Mouse (Mus musculus): ENCODE measurements around the gene Hist1h1t.
"Not testable (repeated sequence)": the region's sequence is repeated elsewhere in the genome, so short reads cannot be mapped to it uniquely, and the experiment has no call there.

Gene Hist1h1t

DNA sequence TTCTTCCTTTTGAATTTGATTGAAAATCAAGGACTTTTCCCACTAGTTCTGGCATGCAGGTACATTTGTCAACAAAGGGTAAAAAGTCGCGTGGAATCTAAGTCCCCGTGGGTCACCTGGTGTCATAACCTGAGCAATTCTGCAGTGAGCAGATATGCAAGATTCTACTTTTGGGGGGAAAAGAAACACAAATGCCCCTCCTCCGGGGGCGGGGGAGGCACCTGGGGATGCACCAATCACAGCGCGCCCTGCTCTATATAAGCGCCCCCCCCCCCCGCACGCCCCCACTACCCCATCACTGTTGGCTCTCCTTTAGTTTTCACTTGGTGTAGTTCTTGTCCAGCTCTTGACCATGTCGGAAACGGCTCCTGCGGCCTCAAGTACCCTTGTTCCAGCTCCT is at the start of gene Hist1h1t:
TSS of gene Hist1h1t (plus strand) at position 301 of the 400 bp plus-strand sequence.
- DNase-seq = no peak

DNA sequence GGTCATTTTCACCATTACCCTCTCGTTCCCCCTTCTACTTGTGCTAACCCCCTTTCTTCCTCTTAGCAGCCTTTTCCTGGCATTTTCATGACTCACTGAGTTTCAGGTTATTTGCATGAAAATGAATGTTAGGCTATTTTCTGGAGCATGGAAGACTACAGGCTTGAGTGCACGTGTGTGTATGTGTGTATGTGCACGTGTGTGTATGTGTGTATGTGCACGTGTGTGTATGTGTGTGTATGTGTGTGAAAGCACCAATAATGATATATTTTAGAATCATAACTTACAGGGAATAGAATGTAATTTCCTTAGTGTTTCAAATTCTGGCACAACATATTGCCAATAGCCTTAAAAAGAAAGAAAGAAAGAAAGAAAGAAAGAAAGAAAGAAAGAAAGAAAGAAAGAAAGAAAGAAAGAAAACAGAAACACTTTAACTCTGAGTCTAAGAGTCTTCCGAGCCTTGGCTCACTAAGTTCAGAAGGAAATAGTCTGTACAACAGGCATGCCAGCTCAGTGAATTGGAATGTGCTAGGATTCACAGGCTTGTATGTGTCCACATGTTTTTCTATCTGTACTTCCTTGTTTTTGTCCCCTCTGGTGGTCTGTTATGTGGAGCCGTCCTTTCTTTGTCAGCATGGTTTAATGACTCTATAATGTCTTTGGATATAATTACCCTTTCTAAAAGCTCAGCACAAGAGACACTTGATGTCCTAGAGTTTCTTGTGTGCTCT is 35.8 kb upstream of the Hist1h1t start:
- no peak for DNase-seq

DNA sequence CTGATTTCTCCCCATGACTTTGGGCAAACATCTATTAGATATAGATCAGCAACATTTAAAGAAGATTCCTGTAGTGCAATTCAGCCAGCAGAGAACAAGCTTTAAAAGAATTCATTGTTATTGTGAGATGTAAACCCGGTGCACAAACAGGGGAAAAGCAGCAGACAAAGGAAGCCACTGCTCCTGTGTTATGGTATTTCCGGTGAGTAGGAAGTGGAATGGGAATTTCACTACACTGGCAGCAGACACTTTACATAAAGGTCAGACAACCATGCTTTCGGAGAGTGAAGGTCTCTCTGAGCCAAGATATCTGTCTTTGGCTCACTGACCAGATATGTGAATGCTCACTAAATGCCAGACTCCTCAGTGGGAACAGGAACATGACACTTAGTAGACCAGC is 33.1 kb upstream of the Hist1h1t start:
- peak; percentile 5 for DNase-seq

DNA sequence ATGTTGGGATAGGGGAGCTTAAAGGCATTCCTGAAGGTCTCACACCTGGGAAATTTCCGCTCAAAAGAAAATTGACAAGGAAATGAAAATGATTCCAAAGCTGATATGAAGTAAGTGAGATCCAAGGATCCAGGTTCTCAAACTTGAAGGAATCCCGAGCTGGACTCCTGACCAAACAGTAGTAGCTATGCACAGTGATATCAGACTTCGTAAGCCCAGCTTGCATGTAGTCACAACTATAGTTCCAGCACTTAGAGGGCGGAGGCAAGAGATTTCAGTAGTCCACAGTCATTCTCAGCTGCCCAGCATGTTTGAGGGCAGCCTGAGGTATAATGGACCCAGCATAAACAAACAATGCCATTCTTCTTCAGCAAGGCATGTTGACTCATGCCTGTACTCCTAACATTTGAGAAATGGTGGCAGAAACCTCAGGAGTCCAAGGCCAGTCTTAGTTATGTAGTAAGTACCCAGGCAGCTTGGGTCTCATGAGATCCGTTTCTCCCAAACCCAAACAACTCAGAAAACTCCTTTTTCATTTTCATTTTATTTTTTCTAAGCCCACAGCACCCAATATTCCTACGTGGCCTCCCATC is 13.5 kb upstream of the Hist1h1t start:
- DNase-seq = no peak

DNA sequence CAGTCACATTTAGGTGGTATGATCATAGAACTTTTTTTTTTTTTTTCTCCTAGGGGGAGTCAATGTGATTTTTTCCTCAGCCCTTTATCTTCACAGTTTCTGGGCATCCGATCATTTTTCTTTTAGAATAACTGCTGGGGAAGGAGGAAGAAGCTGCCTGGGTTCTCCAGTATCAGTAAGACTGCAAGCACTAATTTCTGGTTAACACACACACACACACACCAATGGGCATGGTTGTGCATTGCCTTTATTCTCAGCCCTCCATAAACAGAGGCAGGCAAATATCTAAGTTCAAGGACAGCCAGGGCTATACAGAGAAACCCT is 13.0 kb upstream of the Hist1h1t start:
- DNase-seq = no peak

DNA sequence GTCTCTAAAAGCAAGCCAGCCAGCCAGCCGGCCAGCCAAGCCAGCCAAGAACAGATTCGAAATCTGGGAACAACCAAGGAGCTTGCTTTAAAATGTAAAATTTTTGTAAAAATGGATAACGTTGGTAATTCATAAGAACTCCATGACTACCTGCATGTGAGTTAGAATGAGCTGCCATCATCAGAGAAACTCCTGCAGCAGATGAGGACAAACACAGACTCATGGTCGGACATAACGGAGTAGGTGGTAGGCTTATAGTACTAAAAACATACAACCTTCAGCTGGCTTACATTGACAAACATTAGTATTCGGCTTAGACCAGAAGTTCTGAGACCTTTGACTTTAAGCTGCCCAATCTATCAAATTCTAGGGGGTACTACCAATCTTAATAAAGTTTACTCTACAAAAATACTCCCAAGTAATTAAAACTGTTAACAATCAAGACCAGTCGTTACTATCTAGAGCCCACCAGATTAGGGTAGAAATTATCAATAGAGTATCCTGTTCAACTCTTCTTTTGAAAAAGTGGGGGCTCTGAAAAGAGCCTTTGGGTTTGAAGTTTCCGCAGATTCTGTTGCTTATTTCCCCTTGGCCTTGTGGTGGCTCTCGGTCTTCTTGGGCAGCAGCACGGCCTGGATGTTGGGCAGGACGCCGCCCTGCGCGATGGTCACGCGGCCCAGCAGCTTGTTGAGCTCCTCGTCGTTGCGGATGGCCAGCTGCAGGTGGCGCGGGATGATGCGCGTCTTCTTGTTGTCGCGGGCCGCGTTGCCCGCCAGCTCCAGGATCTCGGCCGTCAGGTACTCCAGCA is 12.5 kb upstream of the Hist1h1t start:
- DNase-seq = not testable (repeated sequence)

DNA sequence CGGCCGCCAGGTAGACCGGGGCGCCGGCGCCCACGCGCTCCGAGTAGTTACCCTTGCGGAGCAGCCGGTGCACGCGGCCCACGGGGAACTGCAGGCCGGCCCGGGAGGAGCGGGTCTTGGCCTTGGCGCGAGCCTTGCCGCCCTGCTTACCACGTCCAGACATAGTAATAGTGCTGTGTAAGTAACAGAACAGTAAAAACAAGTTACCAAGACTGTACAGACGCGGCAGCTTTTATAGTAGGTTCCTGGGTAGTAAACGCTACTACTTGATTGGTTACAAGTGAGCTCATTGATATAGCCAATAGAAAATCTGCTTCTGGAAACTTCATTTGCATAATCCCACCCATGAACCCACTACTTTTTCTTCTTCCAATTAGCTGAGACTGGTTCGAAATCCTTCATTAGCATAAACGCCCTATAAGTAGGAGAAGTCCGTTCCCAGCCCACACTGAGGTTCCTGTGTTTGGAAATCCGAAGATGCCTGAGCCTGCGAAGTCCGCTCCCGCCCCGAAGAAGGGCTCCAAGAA is 11.8 kb upstream of the Hist1h1t start, which contains the start of the genes Hist1h2ac and Hist1h2bc:
TSS of gene Hist1h2ac (minus strand) at position 194 of the 527 bp plus-strand sequence.
TSS of gene Hist1h2bc (plus strand) at position 445 of the 527 bp plus-strand sequence.
- peak; percentile 91 for DNase-seq

DNA sequence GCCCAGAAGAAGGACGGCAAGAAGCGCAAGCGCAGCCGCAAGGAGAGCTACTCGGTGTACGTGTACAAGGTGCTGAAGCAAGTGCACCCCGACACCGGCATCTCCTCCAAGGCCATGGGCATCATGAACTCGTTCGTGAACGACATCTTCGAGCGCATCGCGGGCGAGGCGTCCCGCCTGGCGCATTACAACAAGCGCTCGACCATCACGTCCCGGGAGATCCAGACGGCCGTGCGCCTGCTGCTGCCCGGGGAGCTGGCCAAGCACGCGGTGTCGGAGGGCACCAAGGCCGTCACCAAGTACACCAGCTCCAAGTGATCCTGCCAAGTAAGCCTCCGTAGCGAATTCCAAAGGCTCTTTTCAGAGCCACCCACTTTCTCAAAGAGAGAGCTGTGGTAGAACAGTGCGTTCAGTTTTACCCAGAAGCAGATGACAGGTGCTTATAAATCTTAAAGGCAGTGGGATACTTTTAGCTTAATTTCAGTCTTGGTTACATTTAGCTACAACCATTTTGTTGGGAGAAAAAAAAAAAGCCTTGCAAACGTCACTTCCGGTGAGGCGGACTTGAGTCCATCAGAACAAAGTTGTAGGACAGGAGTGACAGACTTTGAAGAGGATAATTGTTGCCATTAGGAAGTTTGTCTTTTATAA is 11.2 kb upstream of the Hist1h1t start:
- DNase-seq = peak; percentile 85

DNA sequence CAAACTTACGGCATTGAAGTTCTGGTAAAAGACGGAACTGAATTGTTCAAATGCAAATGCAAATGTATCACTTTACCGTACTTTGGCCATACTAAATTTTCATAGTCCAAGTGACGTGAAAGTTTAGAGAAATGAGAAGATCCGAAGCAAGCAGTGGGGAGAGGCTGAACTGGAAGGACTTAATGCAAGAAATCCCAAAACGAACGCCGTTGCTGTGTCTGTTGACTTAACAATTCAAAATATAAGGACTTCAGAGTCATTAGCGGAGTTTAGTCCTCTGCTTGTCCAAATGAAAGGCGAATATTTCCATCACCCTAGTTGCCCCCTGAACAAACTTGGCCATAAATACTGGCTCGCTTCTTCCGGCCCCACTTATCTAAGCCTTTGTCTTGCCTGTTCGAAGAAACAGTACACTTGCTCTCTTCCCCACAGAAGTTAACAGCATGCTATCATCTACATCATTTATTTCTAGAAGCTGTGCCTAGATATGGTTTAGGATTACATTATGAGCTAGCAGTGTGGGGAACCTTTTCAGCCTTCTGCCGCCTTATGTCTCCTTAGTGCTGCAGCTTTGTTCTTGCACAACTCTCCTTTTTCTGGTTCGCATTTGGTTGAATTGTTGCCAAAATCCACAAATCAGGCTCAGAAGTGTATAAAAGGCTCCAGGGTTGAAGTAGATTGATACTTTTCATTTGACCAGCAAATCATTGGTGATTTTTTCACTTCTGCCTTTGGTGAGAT is 10.3 kb upstream of the Hist1h1t start:
- peak; percentile 39 for DNase-seq

DNA sequence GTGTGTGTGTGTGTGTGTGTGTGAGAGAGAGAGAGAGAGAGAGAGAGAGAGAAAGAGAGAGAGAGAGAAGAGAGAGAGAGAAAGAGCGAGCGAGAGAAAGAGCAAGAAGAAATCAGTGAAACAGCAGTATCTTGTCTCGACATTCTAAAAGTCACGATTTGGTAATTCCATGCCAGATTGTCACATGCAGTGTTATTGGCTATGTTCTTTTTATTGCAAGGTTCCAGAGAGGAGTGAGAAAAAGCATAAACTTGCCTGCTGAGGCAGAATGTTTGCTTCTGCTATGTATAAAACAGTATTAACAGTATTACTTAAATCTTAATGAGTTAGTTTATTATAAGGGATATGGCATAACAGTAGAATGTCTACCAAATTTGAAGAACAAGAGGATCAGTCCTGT is 9.6 kb upstream of the Hist1h1t start:
- DNase-seq = no peak

DNA sequence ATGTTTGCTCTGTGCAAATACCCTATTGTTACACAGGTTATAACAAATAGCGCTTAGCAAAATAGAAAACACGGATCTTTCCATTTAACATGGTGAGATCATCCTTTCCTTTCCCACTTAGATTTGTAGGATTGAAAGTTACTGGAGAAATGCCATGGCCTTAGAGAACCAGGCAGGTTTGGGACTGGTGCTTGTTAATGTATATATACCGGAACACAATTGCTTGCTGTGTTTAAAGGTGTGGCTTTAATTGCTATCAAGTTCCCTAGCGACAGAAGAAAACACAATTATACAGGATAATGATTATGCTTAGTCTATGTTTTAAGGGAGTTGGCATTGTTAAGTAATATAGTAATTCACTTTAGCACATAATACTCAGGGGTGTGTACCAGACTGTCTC is 8.4 kb upstream of the Hist1h1t start:
- no peak for DNase-seq

DNA sequence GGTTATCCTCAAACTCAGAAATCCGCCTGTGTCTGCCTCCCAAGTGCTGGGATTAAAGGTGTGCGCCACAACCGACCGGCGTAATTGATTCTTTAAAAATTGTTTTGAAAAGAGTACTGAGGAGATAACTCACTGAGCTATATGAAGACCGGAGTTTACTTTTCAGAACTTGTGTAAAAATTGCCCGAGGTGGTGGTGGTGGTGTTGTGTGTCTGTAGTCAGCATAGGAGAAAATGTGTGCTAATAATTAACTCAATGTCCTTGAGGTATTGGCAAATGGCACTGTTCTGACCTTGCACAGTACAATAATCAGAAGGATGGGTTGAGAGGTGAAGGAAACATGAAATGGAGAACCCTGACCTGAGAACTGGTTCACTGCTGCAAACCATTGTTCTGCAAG is 7.7 kb upstream of the Hist1h1t start:
- no peak for DNase-seq

DNA sequence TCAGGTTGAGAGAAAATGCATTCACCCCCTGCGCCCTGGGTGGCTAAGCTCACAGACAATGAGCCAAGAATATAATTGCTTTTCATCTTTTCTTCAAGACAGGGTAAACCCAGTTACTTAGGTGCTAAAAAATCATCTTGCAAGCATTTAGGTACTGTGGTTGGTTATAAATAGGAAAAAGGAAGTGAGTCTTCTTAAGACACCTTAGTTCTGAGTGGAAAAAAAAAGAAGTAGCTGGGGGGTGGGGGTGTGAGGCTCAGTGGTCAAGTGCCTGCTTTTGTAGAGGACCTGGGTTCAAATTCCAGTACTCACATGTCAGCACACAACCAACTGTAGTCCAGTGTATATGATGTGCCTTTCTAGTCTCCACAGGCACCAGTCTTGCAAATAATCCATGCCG is 6.7 kb upstream of the Hist1h1t start:
- no peak for DNase-seq

DNA sequence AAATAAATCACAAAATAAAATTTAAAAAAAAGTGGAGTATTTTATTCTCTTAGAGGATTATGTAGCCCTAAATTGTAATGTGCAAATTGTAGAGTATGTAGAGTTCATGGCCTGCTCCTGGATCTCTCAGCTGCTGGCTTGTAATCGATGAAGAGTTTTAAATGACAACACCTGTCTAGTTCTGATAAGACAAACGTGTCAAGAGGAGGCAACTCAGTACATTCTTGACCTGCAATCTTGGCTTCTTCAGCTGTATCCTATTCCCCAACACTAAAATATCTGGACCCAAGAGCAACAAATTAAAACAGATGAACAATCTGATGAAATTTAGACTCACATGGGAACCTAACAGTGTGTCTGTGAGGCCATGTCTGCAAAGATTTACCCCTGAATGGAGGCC is 6.2 kb upstream of the Hist1h1t start:
- DNase-seq = no peak

DNA sequence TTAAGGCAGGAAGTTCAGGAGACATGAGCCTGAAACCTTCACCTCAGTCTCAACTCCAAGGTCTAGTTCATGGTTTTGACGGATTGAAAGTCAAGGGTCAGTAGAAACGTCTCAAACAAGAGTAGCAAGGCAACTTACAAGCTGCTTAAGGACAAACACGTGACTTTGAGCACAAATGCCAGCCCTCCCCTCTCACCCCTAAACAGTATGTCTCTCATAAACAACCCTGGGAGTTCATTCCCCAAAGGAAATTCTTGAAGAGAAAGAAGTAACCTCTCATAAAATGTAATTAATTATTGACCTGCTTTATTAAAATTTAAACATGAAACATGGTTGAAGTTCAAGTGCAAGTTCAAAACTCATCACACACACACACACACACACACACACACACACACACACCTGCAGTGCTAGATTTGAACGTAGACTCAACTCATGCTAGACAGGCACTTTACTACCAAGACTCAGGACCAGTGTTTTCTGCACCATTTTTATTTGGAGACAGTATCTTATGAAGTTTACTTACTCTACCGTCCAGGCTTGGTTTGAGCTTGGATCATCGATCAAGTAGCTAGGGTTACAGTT is 1.7 kb upstream of the Hist1h1t start:
- DNase-seq = no peak

DNA sequence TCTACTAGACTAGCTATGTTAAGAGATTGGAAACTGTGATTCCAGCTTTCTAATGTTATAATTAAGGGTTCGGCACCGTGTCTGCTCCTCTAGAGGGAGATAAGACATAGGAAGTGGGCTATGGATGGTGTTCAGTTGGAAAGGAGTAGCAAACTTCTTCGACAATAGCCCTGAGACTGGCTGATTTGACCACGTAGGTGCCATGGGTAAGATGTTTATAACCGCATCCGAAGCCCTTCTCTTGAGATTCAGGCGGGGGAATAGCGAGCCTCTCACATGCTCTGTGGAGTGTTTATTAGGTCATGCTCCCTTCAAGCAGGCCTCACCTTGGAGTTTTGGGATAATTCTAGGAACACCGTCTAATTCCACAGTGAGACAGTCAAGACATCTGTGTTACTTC is 658 bp upstream of the Hist1h1t start:
- no peak for DNase-seq

DNA sequence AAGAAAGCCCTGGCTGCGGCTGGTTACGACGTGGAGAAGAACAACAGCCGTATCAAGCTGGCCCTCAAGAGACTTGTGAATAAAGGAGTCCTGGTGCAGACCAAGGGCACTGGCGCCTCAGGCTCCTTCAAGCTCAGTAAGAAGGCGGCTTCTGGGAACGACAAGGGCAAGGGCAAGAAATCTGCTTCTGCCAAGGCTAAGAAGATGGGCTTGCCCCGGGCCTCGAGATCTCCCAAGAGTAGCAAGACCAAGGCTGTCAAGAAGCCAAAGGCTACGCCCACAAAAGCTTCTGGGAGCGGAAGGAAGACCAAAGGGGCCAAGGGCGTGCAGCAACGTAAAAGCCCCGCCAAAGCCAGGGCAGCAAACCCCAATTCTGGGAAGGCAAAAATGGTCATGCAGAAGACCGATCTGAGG is 454 bp downstream of the Hist1h1t start:
- DNase-seq = peak; percentile 49

DNA sequence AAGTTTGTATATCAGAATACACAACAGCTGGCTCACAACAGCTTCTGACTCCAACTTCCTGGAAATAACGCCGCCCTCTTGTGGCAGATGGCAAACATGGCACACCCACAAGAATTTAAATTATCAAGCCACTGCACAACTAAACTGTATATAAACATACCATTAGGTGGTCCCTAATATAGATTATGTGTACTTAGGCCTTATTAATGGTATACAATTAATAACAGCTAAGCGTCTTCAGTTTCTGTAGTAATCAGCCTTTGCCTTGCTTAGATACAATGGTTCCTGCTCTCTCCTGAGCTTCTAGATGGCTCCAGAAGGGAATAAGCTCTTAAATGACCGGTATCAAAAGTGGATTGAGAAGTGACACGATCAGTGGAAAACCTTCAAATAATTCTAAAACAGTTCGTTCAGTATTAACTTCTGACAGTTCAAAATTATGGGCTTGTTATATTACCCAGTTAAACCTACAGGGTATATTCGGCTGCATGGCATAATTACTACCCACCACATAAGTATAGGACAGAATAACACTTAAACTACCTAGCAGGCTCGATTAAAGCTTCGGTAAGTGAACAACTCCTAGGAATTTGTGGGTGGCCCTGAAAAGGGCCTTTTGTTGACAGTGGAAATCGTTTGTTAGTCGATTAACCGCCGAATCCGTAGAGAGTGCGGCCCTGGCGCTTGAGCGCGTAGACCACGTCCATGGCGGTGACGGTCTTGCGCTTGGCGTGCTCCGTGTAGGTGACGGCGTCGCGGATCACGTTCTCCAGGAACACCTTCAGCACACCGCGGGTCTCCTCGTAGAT is 2.1 kb downstream of the Hist1h1t start:
- DNase-seq = peak; percentile 83

DNA sequence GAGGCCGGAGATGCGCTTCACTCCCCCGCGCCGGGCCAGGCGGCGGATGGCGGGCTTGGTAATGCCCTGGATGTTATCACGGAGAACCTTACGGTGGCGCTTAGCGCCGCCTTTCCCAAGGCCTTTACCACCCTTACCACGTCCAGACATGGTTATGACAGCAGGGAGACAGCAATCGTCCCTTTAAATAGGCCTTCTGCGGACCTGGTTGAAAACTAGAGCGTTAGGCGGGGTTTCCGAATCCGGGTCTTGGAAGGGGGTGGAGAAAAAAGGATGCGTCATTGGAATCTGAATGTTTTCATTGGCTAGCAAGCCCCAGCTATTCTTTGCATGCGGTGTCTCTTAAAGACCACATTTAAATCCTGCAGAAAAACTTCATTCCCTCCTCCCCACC is 2.7 kb downstream of the Hist1h1t start, which contains the start of gene Hist1h4c:
TSS of gene Hist1h4c (minus strand) at position 155 of the 394 bp plus-strand sequence.
- peak; percentile 99 for DNase-seq

DNA sequence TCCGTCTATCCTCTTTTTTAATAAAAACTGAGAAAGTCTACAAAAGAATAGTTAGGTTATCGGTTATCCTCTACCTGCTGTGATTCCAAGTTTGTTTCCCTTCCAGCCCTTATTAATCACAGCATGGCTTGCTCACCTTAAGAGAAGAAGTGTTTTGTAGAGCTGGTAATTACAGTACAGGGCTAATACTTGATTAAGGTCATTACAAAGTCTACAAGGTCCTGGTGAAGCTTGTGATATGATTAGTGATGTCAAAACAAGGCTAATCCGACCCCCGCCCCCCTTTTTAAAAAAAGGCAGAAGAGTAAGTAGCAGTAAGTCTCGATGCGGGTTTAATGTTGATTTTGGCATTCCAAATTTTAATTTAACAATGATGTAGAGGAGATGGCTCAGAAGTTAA is 3.4 kb downstream of the Hist1h1t start:
- DNase-seq = no peak

DNA sequence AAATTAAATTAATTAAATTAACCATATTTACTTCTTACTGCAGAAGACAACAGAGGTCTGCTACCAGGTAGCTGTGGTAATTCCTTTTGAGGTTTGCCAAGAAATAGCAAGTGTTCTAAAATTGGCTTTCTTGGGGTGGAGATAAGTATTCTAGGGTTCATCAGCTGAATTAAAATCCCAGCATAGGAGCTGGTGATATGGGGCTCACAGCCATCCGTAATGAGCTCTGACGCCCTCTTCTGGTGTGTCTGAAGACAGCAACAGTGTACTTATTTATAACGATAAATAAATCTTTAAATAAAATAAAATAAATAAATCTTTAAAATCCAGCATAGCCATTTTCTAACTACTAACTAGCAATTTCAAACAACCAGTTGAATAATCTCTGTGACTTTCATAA is 4.2 kb downstream of the Hist1h1t start:
- no peak for DNase-seq

Measured in lung, postnatal 10 days (tissue).